Mouse (Mus musculus) adrenal gland, postnatal 4 days (tissue): ENCODE measurements around the gene C1qtnf3. TPM values are rescaled to one million over a fixed set of nuclear protein-coding genes. Genes with fewer than 3 reads are reported as not detected.
"Not testable (repeated sequence)": the region's sequence is repeated elsewhere in the genome, so short reads cannot be mapped to it uniquely, and the experiment has no call there.

Source experiments
- DNase-seq, 2 experiments: peaks; one replicate each; pipeline ENCODE4 v3.0.0; 2021 to 2022; ENCODE audit warnings: low spot score in 2 of 2, mixed read lengths in 2 of 2
- total RNA-seq, 2 experiments: library from RNA; stranded (reverse); gene quantifications; 2 replicates each; pipeline ENCODE4 v1.2.3; 2021

C1qtnf3 gene
- total RNA-seq, 2 experiments from 2014 or later = 8.5 to 15.4 TPM

DNA sequence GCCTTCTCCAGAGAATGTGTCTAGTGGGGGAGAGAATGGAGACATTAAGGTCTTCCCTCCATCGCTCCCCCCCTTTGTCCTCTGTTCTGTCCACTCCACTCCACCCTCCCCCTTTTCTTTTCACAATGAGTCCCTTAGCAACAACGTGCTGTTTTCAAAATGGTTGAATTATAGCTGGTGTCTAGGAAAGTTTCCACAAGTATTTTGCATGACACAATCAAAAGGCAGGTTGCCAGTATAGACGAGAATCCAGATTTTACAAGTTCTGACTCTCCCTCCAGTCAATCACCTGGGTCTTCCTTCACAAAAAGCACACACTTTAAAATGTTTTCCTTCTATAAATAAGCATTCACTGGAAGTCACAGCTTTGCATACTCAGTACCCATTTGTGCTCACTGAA, 4.6 kb downstream of the C1qtnf3 start:
- DNase-seq = no peak

DNA sequence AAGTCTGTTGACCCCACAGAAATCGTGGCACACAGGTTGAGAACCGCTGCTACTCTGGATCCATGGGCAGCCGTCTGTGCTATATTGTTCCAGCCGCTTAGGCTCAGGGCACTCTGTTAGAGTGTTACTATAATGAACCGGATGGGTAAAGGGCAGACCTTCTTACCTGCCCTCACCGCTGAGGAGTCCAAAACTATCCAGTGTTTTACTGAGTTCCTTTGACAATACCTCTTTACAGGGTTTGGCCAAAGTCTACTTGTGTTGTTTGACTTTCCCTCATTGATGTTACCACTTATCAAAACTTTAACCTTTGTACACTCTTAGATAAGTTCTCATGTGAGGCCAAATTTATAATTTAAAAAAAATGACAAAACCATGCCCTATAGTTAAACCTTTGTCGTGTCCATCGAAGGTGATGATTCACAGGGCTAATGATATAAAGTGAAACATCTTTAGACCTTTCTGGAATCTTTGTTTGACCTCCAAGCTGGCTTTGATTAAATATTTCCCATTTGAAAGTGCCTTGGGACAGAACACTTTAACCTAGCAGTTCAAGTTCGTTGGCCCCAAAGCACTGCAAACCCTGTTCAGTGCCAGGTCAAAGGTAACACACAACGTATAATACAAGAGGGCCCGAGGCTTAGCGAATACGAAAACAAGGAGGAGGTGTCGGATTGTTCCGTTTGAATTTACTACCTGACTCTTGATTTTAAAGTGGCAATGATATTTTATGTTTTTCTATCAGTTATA, 7.3 kb downstream of the C1qtnf3 start:
- no peak for DNase-seq

DNA sequence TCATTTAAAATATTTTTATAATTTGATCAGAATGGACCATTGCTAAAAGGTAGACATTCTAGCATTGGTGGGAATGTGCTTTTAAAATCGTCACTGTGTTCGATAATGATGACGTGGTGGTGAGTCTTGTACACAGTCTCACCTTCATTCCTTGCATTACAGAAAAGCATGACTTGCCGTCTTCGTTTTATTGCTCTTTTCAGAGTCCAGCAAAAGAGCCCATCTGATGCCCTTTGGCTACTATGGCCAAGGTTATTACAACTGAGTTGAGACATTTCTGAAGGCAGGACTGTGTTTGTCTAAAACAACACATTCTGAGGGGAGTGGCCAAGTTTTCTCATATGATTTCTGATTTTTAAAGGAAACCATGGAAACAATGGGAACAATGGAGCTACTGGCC, 8.1 kb downstream of the C1qtnf3 start:
- DNase-seq = no peak

DNA sequence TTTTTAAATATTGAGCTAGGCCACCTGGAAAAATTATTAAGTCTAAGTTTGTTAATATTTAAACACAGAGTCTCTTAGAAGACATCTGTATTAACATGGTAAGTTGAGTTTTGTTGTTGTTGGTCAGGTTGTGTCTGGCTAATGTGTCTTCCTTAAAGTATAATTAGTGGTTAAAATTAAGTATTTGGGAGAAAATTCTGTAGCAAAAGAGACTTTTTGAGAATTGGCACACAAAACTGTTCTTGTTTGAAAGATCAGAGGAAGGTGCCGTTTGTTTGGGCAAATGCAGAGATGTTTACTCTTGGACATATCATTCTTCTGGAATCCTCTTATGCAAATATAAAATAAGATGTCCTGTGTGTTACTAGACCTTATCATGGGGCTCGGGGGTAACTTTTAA, 10.5 kb downstream of the C1qtnf3 start:
- DNase-seq = no peak

DNA sequence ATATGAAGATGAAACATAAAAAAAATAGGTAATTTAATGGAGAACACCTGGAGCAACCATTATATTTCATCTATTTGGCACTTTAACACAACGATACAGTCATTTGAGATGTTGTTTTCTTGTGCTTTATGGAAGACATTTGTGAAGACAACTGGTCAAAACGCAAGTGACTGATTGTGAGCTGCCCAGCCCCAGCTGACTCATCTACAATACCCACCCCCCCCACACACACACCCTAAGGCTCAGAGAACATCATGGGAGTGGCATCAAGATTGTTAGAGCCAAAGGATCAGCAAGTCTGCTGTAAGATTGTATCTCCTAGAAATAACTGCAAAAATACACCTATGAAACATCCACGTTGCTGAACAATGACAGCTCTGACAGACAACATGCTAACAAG, 17.3 kb downstream of the C1qtnf3 start:
- no peak for DNase-seq

DNA sequence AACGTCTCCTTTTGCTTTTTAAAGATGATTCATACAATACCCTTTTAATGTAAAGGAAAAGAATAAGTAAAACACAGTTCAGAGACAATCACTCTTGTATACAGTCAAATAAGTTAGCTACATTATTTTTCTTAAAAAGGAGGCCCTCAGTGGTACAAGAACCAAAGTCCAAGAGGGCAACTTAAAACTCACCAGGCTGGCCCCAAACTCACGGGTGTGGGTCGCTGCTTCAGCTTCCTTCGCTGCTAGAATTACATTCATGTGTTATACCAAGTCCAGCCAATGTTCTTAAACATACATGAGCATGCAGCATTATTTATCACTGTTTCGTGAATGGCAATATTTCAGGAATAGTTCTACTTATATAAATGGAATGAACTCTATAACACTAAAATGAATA, 18.6 kb downstream of the C1qtnf3 start:
- no peak for DNase-seq

DNA sequence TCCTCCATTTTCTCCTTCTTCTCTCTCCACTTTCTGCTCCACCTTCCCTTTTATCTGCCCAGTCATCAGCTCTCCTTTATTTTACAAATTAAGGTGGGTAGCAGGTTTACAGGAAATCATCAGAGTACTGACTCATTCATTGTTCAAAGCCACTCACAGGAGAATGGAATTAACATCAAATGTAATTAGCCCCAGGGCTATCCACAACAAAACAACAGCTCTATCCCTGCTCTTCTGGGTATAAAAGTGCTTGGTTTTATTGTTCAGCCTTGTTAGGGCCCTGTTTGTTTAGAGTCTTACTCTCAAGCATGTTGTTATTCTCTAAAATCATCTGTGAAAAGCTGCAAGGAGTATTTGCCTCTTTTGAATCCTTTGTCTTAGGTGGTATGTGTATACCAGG, 25.0 kb downstream of the C1qtnf3 start:
- DNase-seq = no peak

DNA sequence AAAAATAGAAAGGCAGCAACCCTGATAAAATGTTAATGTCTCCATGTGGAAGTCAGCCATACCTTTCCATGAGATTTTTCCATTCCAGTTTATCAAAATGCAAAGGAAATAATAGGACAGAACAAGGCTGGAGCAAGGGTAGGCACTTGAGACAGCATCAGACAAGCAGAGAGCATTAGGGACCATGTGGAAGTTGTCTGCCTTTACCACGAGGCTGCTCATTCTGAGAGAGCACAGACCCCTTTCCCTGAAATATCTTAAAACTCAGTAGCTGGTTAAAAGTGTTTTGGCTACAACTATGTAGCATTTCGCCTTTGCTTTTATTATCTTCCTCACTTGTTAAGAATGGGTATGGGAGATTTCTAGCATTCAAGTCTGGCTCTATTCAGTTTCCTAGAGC, 28.6 kb downstream of the C1qtnf3 start:
- DNase-seq = no peak

DNA sequence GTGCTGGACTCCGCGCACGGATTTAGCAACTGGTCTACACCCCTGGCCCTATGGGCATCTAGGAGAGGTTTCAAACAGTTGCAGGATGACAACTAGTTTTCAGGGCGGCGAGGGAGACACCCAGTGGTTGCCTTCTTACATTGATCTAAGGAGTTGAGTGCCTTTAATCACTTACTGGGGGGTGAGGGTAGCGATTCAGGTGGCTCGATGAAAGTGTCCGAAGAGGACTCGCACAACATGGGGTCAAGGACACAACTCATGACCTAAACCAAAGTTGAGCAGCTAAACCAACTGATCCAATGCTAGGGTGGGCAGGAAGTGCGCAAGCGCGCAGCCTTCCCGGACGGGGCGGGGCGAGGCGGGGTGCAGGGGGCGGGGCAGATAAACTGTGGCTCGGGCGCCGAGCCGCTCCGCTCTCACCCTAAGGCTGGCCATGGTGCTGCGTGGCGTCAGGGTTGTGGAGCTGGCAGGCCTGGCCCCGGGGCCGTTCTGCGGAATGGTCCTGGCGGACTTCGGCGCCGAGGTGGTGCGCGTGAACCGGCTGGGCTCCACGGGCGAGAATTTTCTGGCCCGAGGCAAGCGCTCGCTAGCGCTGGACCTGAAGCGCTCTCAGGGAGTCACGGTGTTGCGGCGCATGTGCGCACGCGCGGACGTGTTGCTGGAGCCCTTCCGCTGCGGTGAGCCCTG, 29.4 kb downstream of the C1qtnf3 start, which contains the start of gene Amacr:
TSS of gene Amacr (plus strand) at position 380 of the 687 bp plus-strand sequence.
- DNase-seq = peak; percentile 67 to 82

DNA sequence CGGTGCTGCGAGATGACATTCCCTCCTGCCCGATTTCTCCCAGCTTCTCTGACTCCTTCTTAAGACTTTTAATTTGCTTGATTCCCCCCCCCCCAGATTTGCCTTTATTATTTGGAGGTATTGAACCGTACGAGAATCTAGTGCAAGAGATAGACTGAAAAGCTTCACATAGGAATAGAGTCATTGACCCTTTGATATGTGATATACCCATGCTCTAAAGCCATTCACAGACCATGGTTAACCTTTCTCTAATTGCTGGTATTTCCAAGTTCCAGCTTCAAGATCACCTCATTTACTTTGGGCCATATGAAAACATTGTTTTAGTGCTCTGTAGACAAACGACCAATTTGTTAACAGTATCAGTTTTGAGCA, 29.9 kb downstream of the C1qtnf3 start:
- DNase-seq = no peak

DNA sequence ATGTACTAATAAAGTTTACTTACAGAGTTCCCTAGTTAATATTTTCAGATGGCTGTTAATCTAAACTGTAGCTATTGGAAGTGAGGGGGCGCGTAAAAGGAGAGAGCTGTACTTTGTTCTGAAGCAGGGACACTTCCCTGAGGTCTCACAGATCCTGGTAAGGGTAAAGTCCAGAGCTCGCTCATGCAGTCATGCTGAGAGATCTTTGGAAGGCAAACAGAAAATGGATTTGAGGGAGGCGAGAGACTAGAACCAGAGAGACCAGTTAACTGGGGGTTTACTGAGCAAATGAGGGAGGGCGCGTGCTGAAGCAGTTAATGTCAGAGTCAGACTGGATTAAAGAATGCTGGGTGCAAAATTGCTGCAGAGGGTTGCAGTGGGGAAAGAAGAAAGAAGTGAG, 33.6 kb downstream of the C1qtnf3 start:
- no peak for DNase-seq

DNA sequence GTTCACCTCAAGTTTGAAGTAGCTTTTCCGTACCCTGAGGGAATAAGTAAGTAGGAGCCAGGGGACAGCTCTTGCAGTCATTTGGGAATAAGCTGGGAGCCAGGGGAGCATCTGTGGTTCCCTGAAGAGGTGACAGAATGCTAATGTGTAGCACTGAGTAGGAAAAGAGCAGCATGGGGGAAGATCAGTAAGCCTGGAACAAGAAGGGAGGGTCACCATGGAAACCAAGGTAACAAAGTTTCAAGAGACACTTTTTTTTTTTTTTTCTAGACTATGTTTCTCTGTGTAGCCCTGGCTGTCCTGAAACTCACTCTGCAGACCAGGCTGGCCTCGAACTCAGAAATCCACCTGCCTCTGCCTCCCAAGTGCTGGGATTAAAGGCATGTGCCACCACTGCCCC, 34.3 kb downstream of the C1qtnf3 start:
- not testable (repeated sequence) for DNase-seq

DNA sequence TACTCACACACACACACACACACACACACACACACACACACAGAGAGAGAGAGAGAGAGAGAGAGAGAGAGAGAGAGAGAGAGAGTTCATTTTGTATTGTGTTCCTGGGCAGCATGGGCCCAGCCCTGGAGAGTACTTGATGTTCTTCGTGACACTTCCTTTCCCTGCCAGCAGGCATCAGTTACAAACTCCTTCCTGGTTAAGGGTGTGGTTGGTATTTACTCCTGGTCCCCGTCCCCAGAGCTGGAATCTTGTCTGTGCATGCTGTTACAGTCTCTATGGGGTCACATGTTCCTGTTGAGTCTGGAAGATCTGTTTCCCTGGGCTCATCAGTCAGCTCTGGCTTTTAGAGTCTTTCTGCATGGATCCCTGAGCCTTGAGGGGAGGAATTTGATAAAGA, 38.3 kb downstream of the C1qtnf3 start:
- no peak for DNase-seq

DNA sequence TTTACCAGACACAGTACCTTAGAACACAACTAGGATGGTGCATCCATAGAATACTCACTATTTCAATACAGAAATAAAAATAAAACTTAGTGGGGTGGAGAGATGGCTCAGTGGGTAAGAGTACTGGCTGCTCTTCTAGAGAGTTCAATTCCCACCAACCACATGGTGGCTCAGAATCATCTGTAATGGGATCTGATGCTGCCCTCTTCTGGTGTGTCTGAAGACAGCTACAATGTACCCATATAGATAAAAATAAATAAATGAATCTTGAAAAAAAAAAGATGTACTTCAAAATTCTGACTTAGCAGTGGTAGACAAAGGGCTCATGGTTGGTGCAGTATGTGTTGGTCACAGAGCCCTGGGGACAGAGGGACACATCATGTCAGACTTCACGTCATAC, 39.4 kb downstream of the C1qtnf3 start:
- DNase-seq = no peak

DNA sequence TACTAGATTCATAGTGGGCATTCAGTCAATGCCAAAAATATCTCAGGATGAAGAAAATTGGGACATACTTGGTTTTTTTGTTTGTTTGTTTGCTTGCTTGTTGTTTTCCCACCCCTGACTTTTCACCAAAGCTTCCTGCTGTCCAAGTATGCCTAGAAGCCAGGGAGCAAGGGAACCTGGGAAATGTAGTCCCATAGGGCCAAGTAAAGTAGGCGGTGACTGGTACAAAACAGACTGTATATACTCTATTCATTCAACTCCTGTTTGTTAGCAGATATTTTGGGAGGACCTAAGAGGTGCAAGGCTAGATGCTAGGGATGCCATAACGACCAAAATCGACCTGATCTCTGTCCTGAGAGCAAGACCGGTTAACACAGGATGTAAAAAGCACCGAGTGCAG, 47.7 kb downstream of the C1qtnf3 start:
- no peak for DNase-seq

DNA sequence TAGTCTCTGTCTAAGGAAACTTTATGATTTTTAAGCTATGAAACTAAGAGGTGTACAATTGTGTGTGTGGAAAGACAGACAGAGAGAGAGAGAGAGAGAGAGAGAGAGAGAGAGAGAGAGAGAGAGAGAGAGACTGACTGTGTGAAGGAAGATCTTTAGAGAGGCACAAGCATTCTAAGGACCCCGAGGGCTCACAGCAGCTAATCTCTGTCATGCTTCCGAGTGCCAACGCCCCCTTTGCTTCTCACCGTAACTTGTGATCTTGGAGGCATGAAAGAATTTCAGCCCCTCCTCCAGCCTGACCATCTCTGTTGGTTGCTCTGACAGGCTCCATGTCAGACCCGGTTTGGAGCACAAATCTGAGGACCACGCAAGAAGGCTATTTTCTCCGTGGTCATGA, 48.3 kb downstream of the C1qtnf3 start, which contains the start of gene Slc45a2:
TSS of gene Slc45a2 (plus strand) at position 301 of the 400 bp plus-strand sequence.
- DNase-seq = no peak

DNA sequence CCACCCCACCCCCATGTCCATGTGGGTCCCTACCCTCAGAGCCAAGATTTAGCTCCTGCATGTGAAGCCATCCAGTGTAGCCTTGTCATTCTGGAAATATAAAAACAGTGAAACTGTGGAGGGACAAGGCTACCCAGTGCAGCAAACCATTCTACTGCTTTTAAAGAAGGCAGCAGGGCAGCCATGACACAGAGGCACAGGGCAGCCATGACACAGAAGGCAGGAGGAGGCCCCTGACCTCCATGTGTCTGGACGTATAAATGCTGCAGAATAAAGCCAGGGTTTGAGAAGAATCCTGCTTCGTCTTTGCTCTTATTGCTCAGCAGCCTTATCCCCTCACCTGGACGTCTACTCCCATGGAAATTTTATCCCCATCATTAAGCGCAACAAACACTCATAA, 51.7 kb downstream of the C1qtnf3 start:
- DNase-seq = no peak

DNA sequence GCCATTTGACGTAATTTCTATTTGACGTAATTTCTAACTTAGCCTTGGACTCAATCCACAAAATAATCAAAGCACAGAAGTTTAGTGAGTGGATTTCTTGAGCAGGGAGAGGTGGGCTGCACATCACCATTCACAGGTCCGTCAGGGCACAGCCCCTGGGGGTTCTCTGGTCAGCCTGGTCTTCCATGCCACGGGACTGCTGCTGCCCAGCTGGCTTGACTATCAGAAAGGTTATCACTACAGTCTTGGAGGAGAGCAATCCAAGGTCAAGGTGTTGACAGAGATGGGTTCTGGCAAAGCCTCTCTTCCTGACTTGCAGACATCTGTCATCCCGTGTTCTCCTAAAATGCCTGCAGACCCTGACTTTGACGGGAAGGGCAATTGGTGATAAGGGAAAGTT, 52.5 kb downstream of the C1qtnf3 start:
- no peak for DNase-seq

DNA sequence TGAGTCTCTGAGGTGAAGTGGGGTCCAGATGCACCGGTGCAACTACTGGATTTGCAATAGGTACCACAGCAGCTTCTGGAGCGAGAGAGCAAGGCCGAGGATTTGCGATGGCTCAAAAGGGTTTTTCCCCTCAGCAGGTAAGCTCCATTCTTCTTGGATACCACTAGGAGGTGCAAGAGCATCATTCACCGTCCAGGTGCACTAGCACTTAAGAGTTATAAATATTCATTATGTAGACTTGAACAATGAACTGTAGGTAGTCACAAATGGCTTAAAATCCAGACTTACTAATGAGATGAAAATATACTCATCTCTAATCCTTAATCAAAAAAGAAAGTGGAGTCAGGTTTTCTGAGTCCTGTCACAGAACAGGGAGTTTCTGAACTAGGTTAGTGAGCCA, 56.6 kb downstream of the C1qtnf3 start:
- no peak for DNase-seq

DNA sequence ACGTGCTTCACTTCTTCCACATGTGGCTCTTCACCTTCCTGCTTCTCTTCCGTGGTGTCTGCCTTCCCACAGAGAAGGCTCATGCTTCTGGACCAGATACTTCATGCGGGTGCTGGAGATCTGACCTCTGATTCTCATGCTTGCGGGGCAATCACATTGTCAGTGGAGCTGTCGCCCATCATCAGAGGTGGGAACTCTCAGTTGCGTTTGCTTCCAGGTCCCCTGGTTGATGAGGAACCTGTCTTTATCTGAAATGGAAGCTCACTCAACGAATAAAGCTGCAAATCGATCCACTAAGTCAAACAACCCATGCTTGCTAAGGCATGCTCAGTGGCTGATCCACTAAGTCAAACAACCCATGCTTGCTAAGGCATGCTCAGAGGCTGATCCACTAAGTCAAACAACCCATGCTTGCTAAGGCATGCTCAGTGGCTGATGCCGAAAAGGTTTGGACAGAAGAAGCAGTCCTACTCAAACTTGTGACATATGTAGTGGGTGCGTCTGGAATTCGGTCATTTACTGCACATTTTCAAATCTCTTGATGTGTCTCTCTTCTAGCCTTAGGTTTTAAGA, 58.9 kb downstream of the C1qtnf3 start:
- DNase-seq = no peak

DNA sequence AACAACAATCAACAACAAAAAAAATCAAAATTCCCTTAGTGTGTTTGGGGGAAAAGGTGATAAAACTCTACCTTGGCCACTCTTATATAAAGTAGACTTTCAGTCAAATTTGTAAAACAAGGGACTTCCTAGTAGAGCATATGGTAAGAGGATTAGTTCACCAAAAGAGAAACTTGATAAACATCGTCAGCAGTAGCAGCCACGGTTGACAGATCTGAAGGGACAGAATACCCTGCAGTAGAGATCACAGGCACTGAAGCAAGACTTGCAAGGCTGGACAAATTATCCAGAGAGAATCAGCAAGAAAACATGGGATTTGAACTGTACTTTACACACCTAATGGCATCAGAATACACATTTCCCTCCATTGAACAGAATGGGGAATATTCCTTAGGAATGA, 62.8 kb downstream of the C1qtnf3 start:
- DNase-seq = no peak

DNA sequence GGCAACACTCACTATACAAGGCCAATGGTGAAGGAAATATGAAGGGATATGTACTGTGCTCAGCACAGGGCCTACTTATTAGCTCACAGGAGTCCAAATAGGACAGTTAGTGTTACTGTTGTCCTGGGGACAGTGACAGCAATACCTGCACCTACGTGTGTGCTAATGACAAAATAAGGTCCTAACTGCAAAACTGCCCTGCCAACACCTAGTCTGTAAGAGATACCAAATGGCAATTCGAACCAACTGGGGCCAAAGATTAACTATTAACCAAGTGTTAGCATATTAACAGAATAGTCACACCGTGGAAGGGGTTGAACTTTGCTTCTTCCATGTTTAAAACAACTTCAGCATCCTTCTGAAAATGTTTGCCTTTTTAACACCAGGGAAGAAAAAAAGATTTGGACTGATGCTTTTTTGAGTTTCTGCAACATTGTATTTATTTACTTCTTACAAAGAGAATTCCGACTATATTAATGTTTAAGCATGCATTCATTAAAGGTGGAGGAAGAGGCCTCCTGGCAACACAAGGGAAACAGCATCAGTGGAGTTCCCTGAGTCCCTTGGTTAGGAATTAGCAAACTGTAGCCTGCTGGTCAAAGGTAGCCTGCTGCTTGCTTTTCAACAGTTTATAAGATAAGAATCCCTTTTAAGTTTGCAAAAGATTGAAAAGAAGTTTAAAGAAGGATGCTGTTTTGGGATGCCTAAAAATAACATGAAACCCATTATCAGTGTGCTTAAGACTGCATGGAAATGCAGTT, 74.8 kb downstream of the C1qtnf3 start:
- DNase-seq = no peak
